Mouse (Mus musculus): ENCODE results near the gene Rpp30.

Rpp30 gene

GRCm38 (mm10) chr19:36124203-36124602 is 40.7 kb downstream of the Rpp30 start:
- no peak for ATAC-seq (ENCODE audit: insufficient number of reproducible peaks, low FRiP score, low TSS enrichment)

GRCm38 (mm10) chr19:36128440-36128839 is 44.9 kb downstream of the Rpp30 start:
- no peak for ATAC-seq (ENCODE audit: insufficient number of reproducible peaks, low FRiP score, low TSS enrichment)

- no peak for ATAC-seq (ENCODE audit: insufficient number of reproducible peaks, low FRiP score, low TSS enrichment)
These were observed 45.7 kb downstream of the Rpp30 start for GRCm38 (mm10) chr19:36129213-36129612.

DNA sequence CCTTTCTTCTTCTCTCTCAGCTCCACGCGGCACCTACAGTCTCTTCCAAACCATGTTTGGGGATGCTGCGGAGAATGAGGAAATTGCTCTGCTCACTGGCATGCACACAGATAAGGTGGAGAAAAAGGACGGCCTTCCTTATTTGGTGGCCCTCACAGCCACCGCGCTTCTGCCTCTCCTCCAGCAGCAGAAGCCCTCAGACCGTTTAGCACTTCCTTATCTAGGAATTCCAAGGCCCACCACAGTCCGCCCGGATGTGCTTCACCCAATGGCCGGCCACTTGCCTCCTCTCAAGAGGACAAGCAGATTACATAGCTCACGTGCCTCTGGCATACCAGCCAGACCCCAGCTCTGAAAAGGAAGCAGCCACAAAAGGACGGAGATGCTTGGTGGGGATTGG is 46.1 kb downstream of the Rpp30 start:
- ATAC-seq (ENCODE audit: insufficient number of reproducible peaks, low FRiP score, low TSS enrichment) = no peak

DNA sequence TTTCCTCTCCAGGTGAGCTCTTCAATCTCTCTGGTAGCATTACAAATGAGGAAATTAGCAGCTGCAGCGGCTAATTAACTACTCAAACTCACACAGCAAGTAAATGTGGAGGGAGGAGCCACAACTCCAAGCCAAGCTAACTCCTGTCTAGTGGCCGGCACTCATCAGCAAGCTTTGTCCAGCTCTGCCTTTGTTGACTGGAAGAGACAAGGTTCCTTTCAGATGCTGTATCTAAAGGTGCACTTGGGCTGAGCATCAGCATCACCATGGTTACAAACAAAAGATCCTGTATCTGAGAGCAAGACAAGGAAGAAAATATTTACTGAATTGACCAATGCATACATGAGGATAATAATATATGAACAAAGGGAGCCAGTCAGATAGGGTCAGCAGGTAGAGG is 46.7 kb downstream of the Rpp30 start:
- no peak for ATAC-seq (ENCODE audit: insufficient number of reproducible peaks, low FRiP score, low TSS enrichment)

GRCm38 (mm10) chr19:36131990-36132389 is 48.5 kb downstream of the Rpp30 start:
- ATAC-seq (ENCODE audit: insufficient number of reproducible peaks, low FRiP score, low TSS enrichment) = no peak

- ATAC-seq (ENCODE audit: insufficient number of reproducible peaks, low FRiP score, low TSS enrichment) = no peak
These were observed 49.5 kb downstream of the Rpp30 start for GRCm38 (mm10) chr19:36133064-36133463.

- ATAC-seq (ENCODE audit: insufficient number of reproducible peaks, low FRiP score, low TSS enrichment) = no peak
These were observed 50.2 kb downstream of the Rpp30 start for GRCm38 (mm10) chr19:36133731-36134130.

DNA sequence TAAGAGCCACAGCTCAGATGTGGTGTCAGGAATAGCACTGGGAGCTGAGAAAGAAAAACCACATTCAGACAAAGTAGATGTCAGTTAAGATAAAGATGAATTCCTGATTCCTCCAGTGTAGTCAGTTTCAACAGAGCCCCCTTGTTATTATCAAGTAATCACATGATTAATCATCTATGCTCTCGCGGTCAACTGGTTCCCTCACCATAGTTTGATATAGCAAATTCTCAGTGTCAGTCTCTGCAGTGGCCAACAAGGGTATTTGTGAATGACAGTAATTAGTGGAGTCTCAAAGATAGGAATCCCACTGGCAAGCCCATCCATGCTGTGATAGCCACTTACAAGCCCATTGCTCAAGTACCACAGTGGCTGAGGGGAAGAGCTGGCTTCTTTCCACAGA is 60.1 kb downstream of the Rpp30 start:
- no peak for ATAC-seq (ENCODE audit: insufficient number of reproducible peaks, low FRiP score, low TSS enrichment)

DNA sequence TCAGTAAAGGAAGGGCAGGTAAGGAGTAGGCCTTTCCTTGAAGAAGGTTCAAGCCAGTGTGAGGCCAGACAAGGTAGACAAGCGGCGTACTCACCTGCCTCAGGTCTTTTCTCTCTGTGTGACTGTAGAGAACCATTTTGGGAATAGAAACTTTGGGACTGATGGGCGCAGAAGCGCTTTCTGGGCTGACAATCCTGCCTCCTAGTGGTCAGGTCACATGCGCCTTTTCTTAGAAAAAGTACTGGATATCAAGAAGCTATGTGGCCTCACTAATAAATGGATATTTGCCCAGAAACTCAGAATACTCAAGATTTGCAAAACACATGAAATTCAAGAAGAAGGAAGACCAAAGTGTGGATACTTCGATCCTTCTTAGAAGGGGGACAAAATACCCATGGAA is 65.1 kb downstream of the Rpp30 start:
- no peak for ATAC-seq (ENCODE audit: insufficient number of reproducible peaks, low FRiP score, low TSS enrichment)

DNA sequence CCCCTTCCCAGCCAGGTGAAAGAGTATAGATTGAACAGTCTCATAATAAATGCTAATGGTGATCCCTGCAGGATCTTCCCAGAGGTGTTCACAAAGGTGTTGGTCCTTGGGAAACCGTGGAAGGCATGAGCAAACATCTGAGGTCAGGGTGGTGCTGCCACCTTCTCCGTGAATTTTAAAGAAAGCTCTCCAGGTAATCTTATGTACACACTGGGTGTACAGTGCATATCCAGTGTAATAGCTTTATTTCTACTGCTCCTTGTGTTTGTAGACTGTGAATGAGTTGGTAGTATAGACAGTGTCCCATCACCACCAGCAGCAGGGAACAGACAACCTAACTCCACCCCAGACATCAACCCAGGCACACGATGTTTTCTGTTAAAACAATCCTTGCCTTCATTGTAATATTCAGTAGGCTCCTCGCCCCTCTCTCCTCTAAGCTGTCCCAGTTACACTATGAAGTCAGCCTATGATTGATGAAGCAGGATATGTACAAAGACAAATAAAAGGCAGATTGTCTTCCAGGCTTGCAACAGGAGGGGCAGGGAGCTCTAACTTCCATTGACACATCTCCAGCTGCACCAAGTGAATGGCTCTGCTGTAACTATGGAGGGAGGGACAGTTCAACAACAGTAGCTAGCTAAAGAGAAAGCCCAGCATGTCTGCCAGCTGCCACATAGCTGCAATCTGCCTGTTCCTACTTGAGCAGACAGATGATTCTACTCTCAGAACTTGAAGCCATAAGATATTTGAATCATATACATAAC is 66.9 kb downstream of the Rpp30 start:
- ATAC-seq (ENCODE audit: insufficient number of reproducible peaks, low FRiP score, low TSS enrichment) = no peak
